8 mouse cellular contexts compared by ENCODE assay signal in the genomic region with DNA sequence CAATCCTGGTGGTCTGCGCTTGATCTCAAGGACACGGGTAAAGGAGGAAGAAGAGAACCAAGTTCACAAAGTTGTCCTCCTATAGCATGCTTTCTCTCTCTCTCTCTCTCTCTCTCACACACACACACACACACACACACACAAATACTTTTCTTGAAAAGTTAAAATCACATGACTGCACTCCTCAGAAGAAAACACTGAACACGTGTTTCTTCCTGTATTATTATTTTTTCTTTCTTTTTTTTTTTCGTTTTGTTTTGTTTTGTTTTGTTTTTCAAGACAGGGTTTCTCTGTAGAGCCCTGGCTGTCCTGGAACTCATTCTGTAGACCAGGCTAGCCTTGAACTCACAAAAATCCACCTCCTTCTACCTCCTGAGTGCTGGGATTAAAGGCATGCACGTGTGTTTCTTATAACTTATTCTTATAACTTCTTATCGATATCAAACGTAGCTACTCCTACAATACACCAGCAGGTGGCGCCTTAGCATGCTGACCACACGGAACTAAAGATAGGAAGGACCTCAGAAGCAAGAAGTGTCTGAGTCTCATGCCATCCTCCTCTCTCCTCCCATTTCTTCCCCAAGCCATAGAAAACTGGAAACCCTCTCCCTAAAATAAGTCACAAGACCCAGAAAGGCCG. TPM values are rescaled to one million over a fixed set of nuclear protein-coding genes. Genes with fewer than 3 reads are reported as not detected.
A peak's percentile ranks its signal among the peaks of the same experiment; 100 is the strongest.
DNase-seq lines count a peak whose midpoint lies in the region; ATAC-seq and TF ChIP-seq lines count a peak whose summit lies in the region.

No protein-coding gene starts in this region.

- no peaks in the 10 kb centered on the region for H3K27me3 ChIP-seq in forebrain, postnatal 0 days (ENCODE audit: insufficient read depth, low read length)
- no peaks in the 10 kb centered on the region for H3K27me3 ChIP-seq in forebrain, embryonic 13.5 days

- peak; percentile 66 for DNase-seq in forebrain, postnatal 0 days
- DNase-seq in ovary, postnatal 36 days (ENCODE audit: low spot score): peak; percentile 39
- DNase-seq in ovary, postnatal 14 days (ENCODE audit: low spot score): no peak
- DNase-seq in c-Kit-negative CD71-positive TER-119-positive erythroid progenitor cells, embryonic 14.5 days (ENCODE audit: low read depth, low spot score): peak; percentile 40
- DNase-seq in heart, postnatal 36 days: peak; percentile 58 to 64
- DNase-seq in lung, postnatal 36 days: peak; percentile 80
- peak; percentile 78 for DNase-seq in testis, postnatal 10 days (ENCODE audit: low spot score)

- 42% methylated on average over 10 of the region's 10 CpGs for WGBS in forebrain, postnatal 0 days
- 43% methylated on average over 10 of the region's 10 CpGs for WGBS in forebrain, embryonic 13.5 days

- no peak for ATAC-seq in forebrain, postnatal 0 days
- no peak for ATAC-seq in forebrain, embryonic 13.5 days

- no peak overlapping the region for H3K4me2 ChIP-seq in forebrain, postnatal 0 days (ENCODE audit: low read depth)
- no peak overlapping the region for H3K4me2 ChIP-seq in forebrain, embryonic 13.5 days

- no peaks in the 10 kb centered on the region for H3K36me3 ChIP-seq in forebrain, postnatal 0 days (ENCODE audit: insufficient read depth)
- no peaks in the 10 kb centered on the region for H3K36me3 ChIP-seq in forebrain, embryonic 13.5 days (ENCODE audit: poor library complexity, severe bottlenecking)

- intact Hi-C loops in heart, postnatal 36 days (cut with DNase I): loop anchor here (2.0 kb wide), 1 partner anchor 571 kb away; no protein-coding TSS in a partner anchor

- H3K27ac ChIP-seq in forebrain, postnatal 0 days (ENCODE audit: low read depth, low read length): no peak overlapping the region
- no peak overlapping the region for H3K27ac ChIP-seq in forebrain, embryonic 13.5 days

- no peaks in the 10 kb centered on the region for H3K9me3 ChIP-seq in forebrain, postnatal 0 days (ENCODE audit: low read length)
- H3K9me3 ChIP-seq in forebrain, embryonic 13.5 days (replicated peaks): no peaks in the 10 kb centered on the region; the same call in 1 of the 2 replicates

- peak; percentile 78 for TF ChIP-seq CTCF in forebrain, postnatal 0 days (IDR thresholded peaks at IDR 0.05; ENCODE audit: low read depth)

- no peaks in the 10 kb centered on the region for H3K4me1 ChIP-seq in forebrain, postnatal 0 days (ENCODE audit: insufficient read depth)
- no peaks in the 10 kb centered on the region for H3K4me1 ChIP-seq in forebrain, embryonic 13.5 days

- no peak overlapping the region for H3K9ac ChIP-seq in forebrain, postnatal 0 days
- no peak overlapping the region for H3K9ac ChIP-seq in forebrain, embryonic 13.5 days

- H3K4me3 ChIP-seq in forebrain, postnatal 0 days (ENCODE audit: low read depth, low read length): no peak overlapping the region
- H3K4me3 ChIP-seq in forebrain, embryonic 13.5 days: no peak overlapping the region

RNA-seq across cellular contexts. Expression of a gene that starts 41.0 kb away (rescaled TPM):
- 15.3 and 24.1 TPM in 2 replicates for total RNA-seq in forebrain, postnatal 0 days (2014; rRNA removed)
- 37.0 and 43.8 TPM in 2 replicates for polyA plus RNA-seq in forebrain, postnatal 0 days (2015; fragmentation: Nextera tagmentation; extraction: Ambion mirVana)
- polyA plus RNA-seq in forebrain, embryonic 13.5 days (2015; fragmentation: Nextera tagmentation; extraction: Ambion mirVana): 52.6 and 60.2 TPM in 2 replicates
- 100 to 1,000 TPM in 1 of 2 experiments, 10 to 100 TPM in 1; 94.2 to 109 TPM for total RNA-seq in heart, postnatal 36 days (2021)
